Mouse (Mus musculus): ENCODE measurements around the gene Ap3m1.

DNA sequence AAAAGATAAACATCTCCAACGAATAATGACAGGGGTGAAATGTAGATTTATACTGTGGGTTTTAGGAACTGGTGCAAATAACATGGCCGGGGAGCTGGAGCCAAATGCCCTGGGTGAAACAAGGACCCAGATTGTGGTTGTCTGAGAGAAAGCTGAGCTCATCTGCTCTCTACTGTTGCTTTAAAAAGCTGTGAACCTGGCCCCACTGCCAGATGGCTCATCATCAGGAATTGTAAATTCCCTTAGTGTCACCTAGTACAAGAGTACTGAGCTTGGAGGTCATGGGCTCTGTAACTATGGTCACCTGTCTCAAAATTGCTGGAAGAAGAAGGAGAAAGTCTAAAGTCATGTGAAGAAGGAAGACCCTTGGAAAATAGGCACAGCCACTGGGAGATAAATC, 6.7 kb upstream of the Ap3m1 start:
- TF ChIP-seq EP300 (IDR thresholded peaks at IDR 0.05; ENCODE audit: low read depth) (no peak), CTCF (IDR thresholded peaks at IDR 0.05; ENCODE audit: low read depth) (no peak)

All from liver, postnatal 0 days (tissue).